Comparison of ENCODE assay signal across 15 mouse cellular contexts in genomic region chr11:102347683-102348082, GRCm38 (mm10). TPM values are rescaled to one million over a fixed set of nuclear protein-coding genes. Genes with fewer than 3 reads are reported as not detected.
"Had no signal": no experiment of that assay in that cellular context is flagged by ENCODE, and none has a peak within 500 bp of the region (broad histone marks: within the 10 kb centered on the region; RNA-seq: fewer than 3 reads in every experiment).

No protein-coding gene starts in this region.

- H3K9me3 ChIP-seq: kidney, embryonic 15.5 days; limb, embryonic 13.5 days; midbrain, embryonic 12.5 days; neural tube, embryonic 13.5 days had no signal

- H3K4me3 ChIP-seq: kidney, embryonic 15.5 days; limb, embryonic 13.5 days; midbrain, embryonic 12.5 days; neural tube, embryonic 13.5 days had no signal

- H3K36me3 ChIP-seq: kidney, embryonic 15.5 days; limb, embryonic 13.5 days; midbrain, embryonic 12.5 days; neural tube, embryonic 13.5 days had no signal

- H3K4me2 ChIP-seq: kidney, embryonic 15.5 days; limb, embryonic 13.5 days; midbrain, embryonic 12.5 days; neural tube, embryonic 13.5 days had no signal

- H3K27ac ChIP-seq: kidney, embryonic 15.5 days; limb, embryonic 13.5 days; midbrain, embryonic 12.5 days; neural tube, embryonic 13.5 days; stomach, postnatal 0 days had no signal

- ATAC-seq: midbrain, embryonic 16.5 days had no signal

- H3K4me1 ChIP-seq: neural tube, embryonic 13.5 days had no signal

- H3K27me3 ChIP-seq: limb, embryonic 13.5 days had no signal

- H3K9ac ChIP-seq: kidney, embryonic 15.5 days; limb, embryonic 13.5 days; midbrain, embryonic 12.5 days; neural tube, embryonic 13.5 days had no signal

- DNase-seq: kidney, adult 18-20 months; kidney, postnatal 14 days; left cerebral cortex, postnatal 4 days; lung, adult 18-20 months; right cerebral cortex, postnatal 14 days; thymus, adult 2 months; thymus, postnatal 25 days had no signal

RNA-seq across cellular contexts. Expression of gene Slc4a1, which starts 18.3 kb away (rescaled TPM):
- polyA plus RNA-seq: urinary bladder, adult 2 months had no signal

RNA-seq across cellular contexts. Expression of gene Rundc3a, which starts 45.5 kb away (rescaled TPM):
- total RNA-seq: megakaryocyte-erythroid progenitor cell, adult 5-6 weeks had no signal
